Mouse (Mus musculus) intestine, postnatal 0 days (tissue): ENCODE results near the gene Plce1. TPM values are rescaled to one million over a fixed set of nuclear protein-coding genes. Genes with fewer than 3 reads are reported as not detected.

Source experiments
- ATAC-seq: fragments of 200-750 bp; cut with Nextera tagmentation; 2 replicates; pipeline ENCODE4 v1.8.0; 2017; ENCODE audit warnings: mild to moderate bottlenecking, moderate TSS enrichment, moderate library complexity
- H3K27ac ChIP-seq: fragments of 300-500 bp; sonication (generic); 2 replicates; pipeline ENCODE4 v1.5.1; 2014; ENCODE audit warnings: mild to moderate bottlenecking, low read depth, low read length, moderate library complexity
- H3K27me3 ChIP-seq: fragments of 300-500 bp; sonication (generic); replicated peaks from 2 replicates; pipeline ENCODE4 v1.6.1; 2014; ENCODE audit warnings: low read length, mixed read lengths; ENCODE audit not compliant: control insufficient read depth, insufficient read depth
- H3K36me3 ChIP-seq: fragments of 300-500 bp; sonication (generic); 2 replicates; pipeline ENCODE4 v1.6.1; 2014; ENCODE audit warnings: mild to moderate bottlenecking, moderate library complexity; ENCODE audit not compliant: control insufficient read depth, insufficient read depth
- H3K4me1 ChIP-seq: fragments of 300-500 bp; sonication (generic); replicated peaks from 2 replicates; pipeline ENCODE4 v1.6.1; 2014; ENCODE audit warnings: antibody characterized with exemption, low read length, mixed read lengths; ENCODE audit not compliant: control insufficient read depth, insufficient read depth
- H3K4me2 ChIP-seq: fragments of 300-500 bp; sonication (generic); replicated peaks from 2 replicates; pipeline ENCODE4 v1.6.1; 2014; ENCODE audit warnings: low read depth, mild to moderate bottlenecking, moderate library complexity
- H3K4me3 ChIP-seq: fragments of 300-500 bp; sonication (generic); 2 replicates; pipeline ENCODE4 v1.5.1; 2014; ENCODE audit warnings: low read depth, low read length
- H3K9ac ChIP-seq: fragments of 300-500 bp; sonication (generic); 2 replicates; pipeline ENCODE4 v1.6.1; 2014; ENCODE audit warnings: mild to moderate bottlenecking, low read depth, low read length
- H3K9me3 ChIP-seq: fragments of 300-500 bp; sonication (generic); 2 replicates; pipeline ENCODE4 v1.6.1; 2016; ENCODE audit warnings: mixed run types; ENCODE audit not compliant: control insufficient read depth
- CTCF ChIP-seq: sonication (generic); IDR thresholded peaks from 2 replicates; pipeline ENCODE4 v1.5.1; 2016; ENCODE audit warnings: low read depth, mild to moderate bottlenecking, control low read depth, antibody characterized with exemption, moderate library complexity
- WGBS: fragments of 180-500 bp; shearing (Covaris S2); extraction: QIAGEN DNeasy Blood & Tissue Kit; methylation state at CpG from one replicate; pipeline ENCODE4 v1.1.7; 2014; 5-methylcytosine and 5-hydroxymethylcytosine counted together
- polyA plus RNA-seq: library from polyadenylated mRNA; unstranded; fragments of >200 nt; fragmentation: Nextera tagmentation; extraction: Ambion mirVana; gene quantifications from 2 replicates; pipeline ENCODE4 v1.2.1, GENCODE M21; 2015

Plce1 gene
- polyA plus RNA-seq, 1 experiment from 2014 or later: 2.9 TPM

GRCm38 (mm10) chr19:38478286-38478685 lies 2.6 kb upstream of the Plce1 start:
- peaks cover 20% of the 10 kb centered on the region for H3K27me3 ChIP-seq
- ATAC-seq: no peak
- no peak overlapping the region for H3K9ac ChIP-seq
- no peak for TF ChIP-seq CTCF
- no peak overlapping the region for H3K27ac ChIP-seq
- H3K4me3 ChIP-seq: no peak overlapping the region
- no peak overlapping the region for H3K4me2 ChIP-seq
- H3K36me3 ChIP-seq: no peaks in the 10 kb centered on the region
- no peaks in the 10 kb centered on the region for H3K4me1 ChIP-seq
- no peaks in the 10 kb centered on the region for H3K9me3 ChIP-seq
- 66% methylated on average over 5 of the region's 5 CpGs for WGBS

- 42% methylated on average over 7 of the region's 7 CpGs for WGBS
- peak; percentile 58 for TF ChIP-seq CTCF
- no peak for ATAC-seq
- Histone ChIP-seq H3K4me3 (no peak overlapping the region), H3K36me3 (no peaks in the 10 kb centered on the region), H3K4me2 (no peak overlapping the region), H3K9me3 (no peaks in the 10 kb centered on the region), H3K4me1 (no peaks in the 10 kb centered on the region), H3K9ac (no peak overlapping the region), H3K27me3 (peaks cover 20% of the 10 kb centered on the region), H3K27ac (no peak overlapping the region)
These were observed 2.0 kb upstream of the Plce1 start for GRCm38 (mm10) chr19:38478948-38479347.

- H3K9me3 ChIP-seq: no peaks in the 10 kb centered on the region
- H3K4me2 ChIP-seq: no peak overlapping the region
- H3K4me1 ChIP-seq: no peaks in the 10 kb centered on the region
- ATAC-seq: no peak
- H3K27me3 ChIP-seq: peaks cover 20% of the 10 kb centered on the region
- no peak overlapping the region for H3K27ac ChIP-seq
- H3K9ac ChIP-seq: no peak overlapping the region
- TF ChIP-seq CTCF: no peak
- WGBS: 74% methylated on average over 5 of the region's 5 CpGs
- H3K36me3 ChIP-seq: no peaks in the 10 kb centered on the region
- no peak overlapping the region for H3K4me3 ChIP-seq
These were observed 1.4 kb upstream of the Plce1 start for GRCm38 (mm10) chr19:38479473-38479872.

- Histone ChIP-seq H3K4me3 (peak overlapping the region; percentile 61), H3K27ac (no peak overlapping the region), H3K4me2 (peak overlapping the region; percentile 93), H3K36me3 (no peaks in the 10 kb centered on the region), H3K4me1 (no peaks in the 10 kb centered on the region), H3K9me3 (no peaks in the 10 kb centered on the region), H3K27me3 (peaks cover 20% of the 10 kb centered on the region), H3K9ac (peak overlapping the region; percentile 41; the same call in 1 of the 2 replicates)
- ATAC-seq: no peak
- 25% methylated on average over 12 of the region's 12 CpGs for WGBS
- no peak for TF ChIP-seq CTCF
These were observed 671 bp upstream of the Plce1 start for GRCm38 (mm10) chr19:38480156-38480720.

- Histone ChIP-seq H3K27ac (no peak overlapping the region), H3K4me3 (peak overlapping the region; percentile 61), H3K4me1 (no peaks in the 10 kb centered on the region), H3K27me3 (peaks cover 20% of the 10 kb centered on the region), H3K9ac (no peak overlapping the region), H3K9me3 (no peaks in the 10 kb centered on the region), H3K36me3 (no peaks in the 10 kb centered on the region), H3K4me2 (peak overlapping the region; percentile 93; the same call in 1 of the 2 replicates)
- TF ChIP-seq CTCF: no peak
- WGBS: 33% methylated on average over 8 of the region's 8 CpGs
- ATAC-seq: no peak
These were observed 997 bp downstream of the Plce1 start for GRCm38 (mm10) chr19:38481906-38482305.

GRCm38 (mm10) chr19:38482406-38483181 lies 1.7 kb downstream of the Plce1 start:
- ATAC-seq: no peak
- H3K4me2 ChIP-seq: peak overlapping the region; percentile 93; the same call in 1 of the 2 replicates
- no peak overlapping the region for H3K4me3 ChIP-seq
- no peak for TF ChIP-seq CTCF
- H3K27ac ChIP-seq: no peak overlapping the region
- no peaks in the 10 kb centered on the region for H3K4me1 ChIP-seq
- no peak overlapping the region for H3K9ac ChIP-seq
- 45% methylated on average over 19 of the region's 19 CpGs for WGBS
- no peaks in the 10 kb centered on the region for H3K36me3 ChIP-seq
- no peaks in the 10 kb centered on the region for H3K9me3 ChIP-seq
- peaks cover 20% of the 10 kb centered on the region for H3K27me3 ChIP-seq
